Mouse (Mus musculus): ENCODE measurements around the gene Kcns3.

Kcns3 gene

DNA sequence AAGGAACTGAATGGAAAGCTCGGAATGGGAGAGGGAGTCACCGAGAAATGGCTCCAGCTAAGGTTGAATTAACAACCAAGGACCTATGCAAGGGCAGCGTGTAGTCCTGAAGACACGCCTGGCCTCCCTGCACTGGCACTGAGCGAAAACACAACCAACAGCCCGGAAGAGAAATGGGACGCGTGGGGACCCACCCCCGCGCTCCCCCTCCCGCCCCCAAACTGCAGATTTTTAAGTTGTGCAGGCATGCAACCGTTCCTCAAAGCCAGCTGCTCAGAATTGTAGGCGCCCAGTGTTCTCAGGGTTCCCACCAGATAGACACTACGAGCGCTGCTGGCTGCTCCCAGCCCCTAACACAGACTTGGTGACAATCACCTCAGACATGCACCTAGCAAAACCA, at the start of gene Kcns3:
Gene Kcns3, minus strand, starts transcription at position 42 of the 400 bp plus-strand sequence.
- DNase-seq (ENCODE audit: low read depth), result no peak

DNA sequence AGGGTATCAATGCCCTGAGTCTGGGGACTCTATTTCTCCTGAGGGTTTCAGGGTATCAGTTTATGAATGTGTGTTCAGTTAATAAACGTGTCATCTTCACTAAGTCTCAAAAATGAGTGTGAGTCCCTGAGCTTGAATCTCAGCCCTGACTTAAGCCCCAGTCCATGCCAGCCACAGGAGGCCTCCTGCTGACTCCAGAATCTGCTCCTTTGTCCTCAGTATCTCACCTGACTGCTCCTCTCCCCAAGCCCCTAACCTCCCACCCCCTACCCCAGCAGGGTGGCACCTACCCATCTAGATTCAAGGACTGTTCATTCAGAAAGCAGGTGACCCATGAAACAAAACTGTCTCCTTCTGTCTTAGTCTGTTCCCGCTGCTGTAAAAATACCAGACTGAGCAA, 47.7 kb upstream of the Kcns3 start:
- no peak for DNase-seq (ENCODE audit: low read depth)

DNA sequence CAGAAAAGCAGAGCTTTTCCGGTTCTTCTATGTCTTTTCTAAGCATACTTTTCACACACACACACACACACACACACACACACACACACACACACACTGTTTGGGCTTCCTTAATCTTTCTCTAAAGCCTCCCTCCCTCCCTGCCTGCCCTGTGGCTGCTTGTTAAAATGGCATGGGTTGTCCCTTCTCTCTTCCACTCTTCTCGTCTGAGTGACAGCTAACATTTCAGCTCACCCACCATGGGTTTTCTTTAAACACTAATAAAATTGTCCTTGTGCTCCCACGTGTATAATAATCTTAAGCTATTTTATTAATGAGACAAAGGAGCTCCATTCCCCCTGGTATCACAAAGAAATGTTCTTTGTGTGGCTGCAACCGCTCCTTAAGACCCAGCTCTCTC, 47.2 kb upstream of the Kcns3 start:
- DNase-seq (ENCODE audit: low read depth), result no peak

DNA sequence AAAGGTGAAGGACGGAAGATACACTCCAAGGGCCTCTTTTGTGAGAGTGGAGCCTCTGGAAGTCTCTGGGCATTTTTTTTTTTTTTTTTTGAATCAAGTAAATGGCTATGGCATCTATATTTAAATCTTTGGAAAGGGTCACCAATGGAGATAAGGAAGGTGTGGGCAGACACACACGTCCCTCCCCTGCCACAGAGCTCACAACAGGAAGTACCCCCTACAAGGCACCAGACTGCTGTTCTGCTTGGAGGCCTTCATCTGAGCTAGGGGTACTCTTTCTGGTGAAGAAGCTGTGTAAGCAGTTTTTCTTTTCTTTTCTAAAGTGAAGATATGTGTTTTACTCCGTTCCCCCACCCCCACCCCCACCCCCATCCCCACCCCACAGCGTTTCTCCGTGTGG, 46.0 kb upstream of the Kcns3 start:
- no peak for DNase-seq (ENCODE audit: low read depth)

DNA sequence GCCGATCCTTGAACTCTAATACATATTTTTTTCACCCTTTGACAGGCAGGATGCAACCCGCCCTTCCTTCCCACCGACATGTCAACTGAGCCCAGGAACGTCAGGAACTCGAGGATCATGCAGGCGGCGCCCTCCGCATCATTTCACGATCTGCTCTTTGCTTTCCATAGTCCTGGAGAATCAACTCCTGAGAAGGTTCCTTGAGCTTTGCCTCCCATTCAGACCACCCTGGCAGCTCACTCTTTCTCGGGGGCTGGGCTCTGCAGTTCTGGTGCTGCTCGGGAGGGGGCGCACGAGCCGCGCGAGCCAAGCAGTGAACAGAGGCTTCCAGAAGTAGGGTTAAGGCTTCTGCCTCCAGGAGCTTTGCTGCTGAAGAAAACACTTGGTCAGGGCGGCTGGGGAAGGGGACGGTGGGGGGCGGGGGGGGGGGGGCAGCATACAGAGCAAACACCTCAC, 45.3 kb upstream of the Kcns3 start:
- DNase-seq (ENCODE audit: low read depth), result no peak

- DNase-seq (ENCODE audit: low read depth), result no peak
These were observed 44.2 kb upstream of the Kcns3 start for GRCm38 (mm10) chr12:11195031-11195430.

GRCm38 (mm10) chr12:11178486-11179154, 27.8 kb upstream of the Kcns3 start:
- peak; percentile 48 for DNase-seq (ENCODE audit: low read depth)

DNA sequence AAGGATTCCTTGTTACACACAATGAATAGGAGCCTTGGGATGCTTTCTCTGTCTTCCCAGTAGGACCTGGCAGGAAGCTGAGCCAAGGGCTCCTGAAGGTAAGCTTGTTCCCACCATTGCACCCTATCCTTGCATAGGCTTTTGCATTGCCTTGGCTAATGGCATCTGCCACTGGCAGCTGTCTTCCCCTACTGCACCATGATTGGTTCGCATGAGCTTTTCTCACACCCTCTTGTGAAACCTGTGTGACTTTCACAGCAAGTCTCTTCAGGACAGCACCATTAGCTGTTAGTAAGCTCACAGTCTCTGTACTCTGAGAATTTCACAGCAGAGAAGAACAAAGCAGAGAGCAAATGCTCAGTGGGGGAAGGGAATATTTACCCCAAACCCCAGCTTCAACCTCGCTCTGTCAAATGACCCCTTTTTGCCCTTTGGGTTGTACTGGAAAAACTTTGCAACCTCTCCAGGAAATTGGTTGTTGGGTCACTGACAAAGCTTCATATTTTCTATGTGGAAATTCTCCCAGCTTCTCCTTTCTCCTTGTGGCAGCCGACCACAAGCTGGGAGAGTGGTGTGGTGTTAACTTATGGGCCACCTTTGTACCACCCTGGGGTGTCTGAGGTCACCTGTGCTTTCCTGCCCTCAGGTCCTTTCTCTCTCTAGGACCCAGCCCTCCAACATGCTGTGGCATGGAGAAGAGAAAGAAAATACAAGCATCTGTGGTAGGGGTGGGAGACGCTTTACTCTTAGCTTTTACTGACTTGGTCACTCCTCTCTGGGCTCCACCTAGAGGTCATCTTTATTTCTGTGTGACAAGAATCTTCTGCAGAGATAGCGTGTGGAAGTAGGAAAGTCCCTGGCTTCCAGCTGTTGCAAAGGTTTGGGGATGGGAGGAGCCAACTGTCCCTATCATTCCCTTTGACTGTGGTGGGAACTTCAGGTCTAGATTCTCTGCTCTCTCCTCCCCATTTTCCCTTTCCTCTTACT, 26.8 kb upstream of the Kcns3 start:
- no peak for DNase-seq (ENCODE audit: low read depth)

GRCm38 (mm10) chr12:11158670-11159069, 7.8 kb upstream of the Kcns3 start:
- no peak for DNase-seq (ENCODE audit: low read depth)

DNA sequence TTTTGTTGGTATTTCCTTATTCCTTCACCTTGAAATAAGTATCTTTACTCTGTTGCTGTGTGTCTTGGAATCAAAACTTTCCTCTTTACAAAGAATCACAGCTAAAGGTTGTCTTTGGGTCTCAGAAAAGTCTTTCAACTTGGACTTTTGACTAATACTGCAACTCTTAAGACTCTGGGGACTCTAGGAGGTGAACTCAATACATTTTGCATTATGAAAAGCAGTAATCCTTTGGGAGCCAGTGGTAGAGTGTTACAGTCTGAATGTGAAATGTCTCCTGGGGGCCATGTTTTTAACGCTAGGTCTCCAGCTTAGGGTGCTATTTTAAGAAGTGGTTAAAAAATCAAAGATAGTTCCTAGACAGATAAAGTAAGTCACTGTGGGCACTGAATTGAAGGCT, 4.3 kb upstream of the Kcns3 start:
- DNase-seq (ENCODE audit: low read depth), result no peak

- no peak for DNase-seq (ENCODE audit: low read depth)
These were observed 2.7 kb upstream of the Kcns3 start for GRCm38 (mm10) chr12:11153587-11153986.

DNA sequence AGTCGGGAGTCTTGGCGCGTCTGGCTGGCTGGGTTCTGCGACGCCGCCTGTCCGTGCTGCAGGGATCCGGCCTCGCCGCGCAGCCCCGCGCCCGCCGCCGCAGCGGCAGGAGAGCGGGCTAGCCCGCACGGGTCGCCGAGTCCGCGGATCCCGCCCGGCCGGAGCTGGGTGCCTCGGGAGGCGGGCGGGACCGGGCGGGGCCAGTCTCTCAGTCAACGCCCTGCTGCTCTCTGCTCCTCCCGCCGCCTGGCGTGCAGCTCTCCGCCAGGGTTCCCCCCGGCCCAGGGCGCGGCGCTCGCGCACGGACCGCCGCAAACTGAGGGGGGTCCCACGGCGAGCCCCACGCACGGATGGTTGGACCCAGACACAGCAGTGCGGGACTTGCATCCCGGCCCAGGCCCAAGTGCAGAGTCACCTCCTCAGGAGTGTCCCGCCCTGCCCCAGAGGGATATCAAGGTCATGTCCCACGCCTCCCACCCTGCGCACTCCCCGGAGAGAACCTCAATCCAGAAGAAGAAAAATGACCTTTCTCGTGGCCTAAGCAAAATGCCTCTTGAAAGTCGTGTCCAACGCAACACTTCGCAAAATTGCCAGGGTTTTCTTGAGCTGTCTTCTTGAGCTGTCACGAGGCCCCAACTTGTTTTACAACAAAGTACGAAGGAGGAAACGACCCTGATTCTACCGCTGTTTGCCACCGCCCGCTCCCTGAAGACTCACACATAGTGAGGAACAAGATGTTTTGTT, 492 bp downstream of the Kcns3 start:
- no peak for DNase-seq (ENCODE audit: low read depth)

DNA sequence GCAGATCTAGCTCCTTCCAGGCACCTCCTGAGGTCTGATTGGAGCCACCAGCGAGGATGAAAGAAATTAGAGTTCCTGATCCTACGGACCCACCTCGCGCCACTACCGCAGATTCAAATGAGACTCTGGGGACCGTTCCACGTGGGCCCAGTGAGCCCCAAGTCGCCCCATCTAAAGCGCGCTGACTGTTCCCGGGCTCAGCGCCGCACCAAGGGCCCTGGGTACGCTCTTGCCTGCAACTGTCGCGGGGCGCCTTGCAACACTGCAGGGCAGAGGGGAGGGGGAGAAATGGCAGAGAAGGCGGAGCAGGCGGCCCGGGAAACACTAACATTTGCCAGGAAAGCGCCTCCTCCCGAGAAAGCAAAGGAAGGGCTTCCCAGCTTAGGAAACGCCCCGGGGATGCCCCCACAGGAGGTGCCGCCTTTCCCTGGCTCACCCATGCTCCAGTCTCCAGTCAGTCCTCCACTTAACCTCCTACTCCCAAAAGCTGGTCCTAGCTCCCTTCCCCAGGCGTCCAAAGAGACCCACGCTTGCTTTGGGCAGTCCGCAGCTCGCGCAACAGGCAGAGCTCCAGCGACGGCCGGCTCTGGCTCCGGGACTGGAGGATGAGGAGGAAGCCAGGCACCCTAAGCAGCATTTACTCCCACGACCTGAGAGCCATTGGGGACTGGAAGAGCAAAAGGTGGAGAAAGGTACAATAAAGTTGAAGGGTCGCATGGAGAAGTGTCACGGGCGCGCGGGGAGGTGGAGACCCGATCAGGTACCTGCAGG, 1.2 kb downstream of the Kcns3 start:
- no peak for DNase-seq (ENCODE audit: low read depth)

DNA sequence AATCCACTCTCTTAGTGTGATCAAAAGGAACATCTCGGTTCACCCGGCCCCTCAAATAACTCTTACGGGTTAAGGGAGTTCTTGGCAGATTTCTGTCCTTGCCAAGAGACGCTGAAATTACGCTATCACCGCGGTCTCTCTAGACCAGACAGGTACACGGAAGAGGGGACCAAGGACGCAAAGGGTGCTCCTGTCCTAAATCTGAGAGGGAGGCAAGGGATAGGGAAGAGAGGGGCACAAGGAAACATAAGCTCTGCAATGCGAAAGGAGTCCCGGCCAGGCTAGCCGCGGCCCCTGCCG, 1.8 kb downstream of the Kcns3 start:
- DNase-seq (ENCODE audit: low read depth), result no peak

GRCm38 (mm10) chr12:11144894-11145293, 6.0 kb downstream of the Kcns3 start:
- DNase-seq (ENCODE audit: low read depth), result no peak

DNA sequence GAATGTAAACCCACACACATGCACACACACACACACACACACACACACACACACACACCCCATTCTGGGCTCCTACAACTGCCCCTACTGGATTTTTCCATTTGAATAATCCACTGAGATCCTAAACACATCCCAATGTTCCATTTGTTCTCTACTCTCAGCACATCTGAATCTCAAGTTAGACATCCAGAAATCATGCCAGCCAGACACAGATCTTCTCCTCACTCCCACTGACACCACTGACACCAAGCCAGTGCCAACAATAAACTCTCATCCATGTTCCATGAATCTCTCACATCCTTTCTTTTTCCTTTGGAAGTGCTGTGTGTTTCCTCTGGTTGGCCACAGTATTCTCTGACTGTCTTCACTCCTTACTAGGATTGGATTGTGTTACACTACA, 18.4 kb downstream of the Kcns3 start:
- no peak for DNase-seq (ENCODE audit: low read depth)

DNA sequence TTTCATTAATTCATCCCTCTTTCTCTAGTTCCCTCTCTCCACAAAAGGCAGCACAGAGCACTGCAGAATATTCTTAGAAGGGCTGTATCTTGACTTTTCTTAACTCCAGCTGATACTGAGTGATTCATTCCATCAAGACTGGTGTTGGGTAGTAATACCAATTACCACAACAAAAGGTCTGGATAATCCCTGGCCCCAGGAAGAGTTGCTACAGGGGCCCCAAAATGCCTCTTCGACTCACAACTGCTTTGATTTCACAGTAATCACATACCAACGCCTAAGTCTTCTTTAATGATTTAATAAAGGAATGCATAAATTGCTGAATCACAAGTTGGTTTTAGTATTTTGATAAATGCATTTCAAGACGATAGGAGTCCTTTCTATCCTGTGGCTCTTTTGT, 21.7 kb downstream of the Kcns3 start:
- no peak for DNase-seq (ENCODE audit: low read depth)

DNA sequence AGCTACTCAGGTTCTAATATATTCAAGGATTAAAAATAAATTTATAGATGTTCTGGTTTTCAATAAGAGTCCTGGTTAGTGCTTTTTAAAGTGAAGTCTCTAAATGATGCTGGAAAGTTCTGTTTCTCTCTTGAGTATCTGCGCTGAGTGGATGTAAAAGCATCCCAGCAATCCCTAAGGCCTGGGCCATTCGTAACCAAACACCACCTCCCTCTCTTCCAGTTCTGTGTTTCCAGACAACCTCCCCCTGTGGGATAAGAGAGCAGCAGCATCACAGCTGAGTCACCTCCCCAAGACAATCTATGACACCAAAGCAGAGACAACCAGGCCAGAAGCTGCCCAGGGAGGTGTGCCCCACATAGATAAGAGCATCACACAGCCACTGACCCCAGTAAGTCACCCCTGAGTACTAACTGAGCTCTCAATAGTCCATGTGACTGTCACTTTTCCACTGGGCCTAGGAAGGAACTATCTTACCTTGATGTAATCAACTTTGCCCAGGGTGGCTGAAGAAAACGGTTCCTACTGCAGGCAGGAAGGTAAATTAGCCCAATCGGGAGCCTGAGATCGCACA, 24.6 kb downstream of the Kcns3 start:
- DNase-seq (ENCODE audit: low read depth), result no peak

GRCm38 (mm10) chr12:11101565-11101964, 49.3 kb downstream of the Kcns3 start:
- no peak for DNase-seq (ENCODE audit: low read depth)

DNA sequence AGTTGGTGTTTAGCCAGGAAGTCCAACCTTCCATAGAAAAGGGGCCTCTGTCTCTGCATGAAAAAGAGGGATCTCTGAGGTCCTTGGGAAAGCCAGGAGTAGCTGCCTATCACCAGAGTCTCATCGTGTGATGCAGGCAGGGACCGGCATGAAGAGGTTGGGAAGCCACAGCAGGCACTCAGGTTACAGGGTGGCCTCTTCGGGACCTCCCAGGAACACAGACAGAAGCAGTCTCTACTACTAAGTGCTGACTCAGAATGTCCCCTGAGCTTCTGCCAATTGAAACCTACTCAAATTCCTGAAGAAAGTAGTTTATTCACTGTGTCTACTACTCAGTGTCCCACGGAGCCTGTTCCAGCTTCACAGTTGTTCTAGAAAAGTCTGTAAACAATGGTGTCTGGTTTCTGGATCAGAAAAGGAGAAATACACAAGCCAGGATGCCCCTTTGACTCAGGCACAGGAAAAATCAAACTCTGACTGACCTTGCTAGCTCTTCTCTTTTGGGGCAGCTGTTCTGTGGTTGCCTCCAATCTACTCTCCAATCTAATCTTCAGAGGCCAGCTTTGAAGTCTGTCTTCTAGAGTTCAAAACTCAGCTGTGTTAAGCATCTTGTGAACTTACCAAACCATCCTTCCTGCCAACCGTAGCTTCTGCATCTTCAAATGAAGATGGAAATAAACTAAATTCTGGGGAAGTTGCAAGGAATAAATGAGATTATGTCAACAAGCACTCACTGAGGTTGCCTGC, 62.1 kb downstream of the Kcns3 start:
- no peak for DNase-seq (ENCODE audit: low read depth)

GRCm38 (mm10) chr12:11086866-11087265, 64.0 kb downstream of the Kcns3 start:
- DNase-seq (ENCODE audit: low read depth), result no peak
